Mouse (Mus musculus) stomach, postnatal 0 days (tissue): ENCODE measurements around the gene Nudt17. TPM values are rescaled to one million over a fixed set of nuclear protein-coding genes. Genes with fewer than 3 reads are reported as not detected.

Source experiments
- ATAC-seq: fragments of 200-750 bp; cut with Nextera tagmentation; 2 replicates; pipeline ENCODE4 v1.8.0; 2017; ENCODE audit not compliant: low FRiP score, low TSS enrichment
- DNase-seq: peaks from one replicate; pipeline ENCODE4 v3.0.0-alpha.2; 2016; ENCODE audit warnings: low spot score
- H3K27ac ChIP-seq: fragments of 300-500 bp; sonication (generic); replicated peaks from 2 replicates; pipeline ENCODE4 v1.5.1; 2014; ENCODE audit warnings: mild to moderate bottlenecking, control low read depth
- H3K27me3 ChIP-seq: fragments of 300-500 bp; sonication (generic); 2 replicates; pipeline ENCODE4 v1.6.1; 2014; ENCODE audit warnings: low read length; ENCODE audit not compliant: control insufficient read depth, insufficient read depth
- H3K36me3 ChIP-seq: fragments of 300-500 bp; sonication (generic); 2 replicates; pipeline ENCODE4 v1.6.1; 2014; ENCODE audit warnings: low read length, mixed read lengths; ENCODE audit not compliant: control insufficient read depth, insufficient read depth
- H3K4me1 ChIP-seq: fragments of 300-500 bp; sonication (generic); replicated peaks from 2 replicates; pipeline ENCODE4 v1.6.1; 2014; ENCODE audit warnings: antibody characterized with exemption; ENCODE audit not compliant: control insufficient read depth, insufficient read depth
- H3K4me2 ChIP-seq: fragments of 300-500 bp; sonication (generic); replicated peaks from 2 replicates; pipeline ENCODE4 v1.6.1; 2014; ENCODE audit warnings: low read depth, mild to moderate bottlenecking, control low read depth, moderate library complexity
- H3K4me3 ChIP-seq: fragments of 300-500 bp; sonication (generic); 2 replicates; pipeline ENCODE4 v1.5.1; 2014; ENCODE audit warnings: low read depth, low read length, control low read depth
- H3K9ac ChIP-seq: fragments of 300-500 bp; sonication (generic); 2 replicates; pipeline ENCODE4 v1.6.1; 2014; ENCODE audit warnings: mild to moderate bottlenecking, low read length, control low read depth, mixed read lengths
- H3K9me3 ChIP-seq: fragments of 300-500 bp; sonication (generic); 2 replicates; pipeline ENCODE4 v1.6.1; 2016; ENCODE audit warnings: low read length; ENCODE audit not compliant: control insufficient read depth
- CTCF ChIP-seq: IDR thresholded peaks from 2 replicates; pipeline ENCODE4 v1.5.1; 2016; ENCODE audit warnings: antibody characterized with exemption, low read depth, mild to moderate bottlenecking, moderate library complexity
- EP300 ChIP-seq: optimal IDR thresholded peaks from 2 replicates; pipeline ENCODE3; 2016; ENCODE audit warnings: antibody characterized with exemption
- WGBS: fragments of 180-500 bp; shearing (Covaris S2); extraction: QIAGEN DNeasy Blood & Tissue Kit; methylation state at CpG from one replicate; pipeline ENCODE4 v1.1.7; 2014; 5-methylcytosine and 5-hydroxymethylcytosine counted together
- polyA plus RNA-seq: library from polyadenylated mRNA; unstranded; fragments of >200 nt; fragmentation: Nextera tagmentation; extraction: Ambion mirVana; gene quantifications from 2 replicates; pipeline ENCODE4 v1.2.1, GENCODE M21; 2015

Gene Nudt17
- polyA plus RNA-seq, 1 experiment from 2014 or later = 8.2 TPM

GRCm38 (mm10) chr3:96728634-96729402, 20.5 kb upstream of the Nudt17 start:
- TF ChIP-seq EP300 (no peak), CTCF (no peak)
- H3K27ac ChIP-seq = no peak overlapping the region; the same call in 1 of the 2 replicates
- H3K4me2 ChIP-seq = peak overlapping the region; percentile 55
- peak overlapping the region; percentile 88 for H3K4me3 ChIP-seq
- no peak for DNase-seq
- H3K9ac ChIP-seq = peak overlapping the region; percentile 84; the same call in 1 of the 2 replicates
- ATAC-seq = no peak
- H3K36me3 ChIP-seq = no peaks in the 10 kb centered on the region
- 34% methylated on average over 7 of the region's 7 CpGs for WGBS
- H3K27me3 ChIP-seq = no peaks in the 10 kb centered on the region
- no peaks in the 10 kb centered on the region for H3K4me1 ChIP-seq
- H3K9me3 ChIP-seq = no peaks in the 10 kb centered on the region

DNA sequence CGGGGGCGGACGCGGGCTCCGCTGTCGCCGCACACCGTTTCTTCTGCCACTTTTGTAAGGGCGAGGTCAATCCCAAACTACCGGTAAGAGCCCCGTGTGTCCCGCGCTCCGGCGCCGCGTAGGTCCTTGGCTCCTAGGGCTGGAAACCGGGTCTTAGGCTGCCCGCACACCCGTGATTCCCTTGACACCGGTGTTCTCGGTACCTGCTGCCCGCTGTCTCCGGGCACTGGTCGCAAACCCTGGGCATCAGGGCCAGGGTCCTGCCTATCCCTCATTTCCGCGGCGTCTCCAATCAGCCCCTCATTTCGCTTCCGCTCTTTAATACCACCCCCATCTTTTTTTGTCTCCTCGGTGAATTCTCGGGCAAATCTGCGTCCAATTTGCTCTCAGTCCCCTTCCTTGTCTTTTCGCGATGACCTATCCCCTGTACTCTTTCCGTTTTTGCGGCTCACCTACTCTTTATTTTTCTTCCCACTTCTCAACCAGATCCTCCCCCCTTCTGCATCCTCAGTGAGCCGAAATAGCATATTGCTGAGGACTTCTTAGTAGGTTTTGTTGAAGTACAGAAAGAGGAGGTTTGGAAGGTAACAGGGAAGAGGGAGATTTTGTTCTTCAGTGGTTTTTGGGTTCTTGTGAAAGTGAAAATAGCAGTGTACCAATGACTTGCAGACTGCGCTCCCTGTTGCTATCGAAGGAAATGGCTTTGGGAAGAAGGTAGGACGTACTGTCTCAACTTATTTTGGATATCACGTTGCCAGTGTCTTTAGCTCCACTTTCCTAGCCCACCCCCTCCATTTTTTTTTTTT, 19.7 kb upstream of the Nudt17 start:
- Histone ChIP-seq H3K27ac (peak overlapping the region; percentile 90), H3K9me3 (no peaks in the 10 kb centered on the region), H3K4me3 (peak overlapping the region; percentile 88), H3K9ac (peak overlapping the region; percentile 84), H3K36me3 (no peaks in the 10 kb centered on the region; the same call in 1 of the 2 replicates), H3K4me1 (no peaks in the 10 kb centered on the region), H3K27me3 (no peaks in the 10 kb centered on the region), H3K4me2 (peak overlapping the region; percentile 55)
- DNase-seq (no peak), ATAC-seq (peak; percentile 46)
- TF ChIP-seq CTCF = no peak
- TF ChIP-seq EP300 = no peak
- WGBS = under 1% methylated on average over 35 of the region's 42 CpGs

DNA sequence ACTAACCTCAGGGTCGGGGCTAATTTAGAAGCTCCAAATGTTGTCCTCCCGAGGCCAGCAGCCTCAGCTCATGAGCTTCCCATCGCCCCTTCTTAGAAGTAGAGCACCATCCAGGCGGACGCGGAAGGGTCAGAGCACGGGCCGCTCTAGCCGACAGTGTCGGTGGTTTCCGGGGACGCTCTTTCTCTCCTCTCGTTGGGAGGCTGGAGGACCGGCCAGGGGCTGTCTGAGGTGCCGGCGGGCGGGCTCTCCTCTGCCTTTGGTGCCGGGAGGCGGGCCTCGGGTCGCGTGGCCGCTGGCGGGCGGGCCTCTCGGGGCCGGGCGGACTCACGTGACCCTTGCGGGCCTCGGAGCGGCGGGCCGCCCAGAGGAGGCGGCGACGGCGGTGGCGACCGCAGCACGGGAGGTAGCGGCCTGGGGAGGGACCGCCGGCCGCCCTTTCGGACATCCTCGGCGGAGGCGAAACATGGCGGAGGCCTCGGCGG, 19.0 kb upstream of the Nudt17 start, which contains the start of the genes Polr3c and Rnf115:
Gene Polr3c, minus strand, starts transcription at position 286 of the 485 bp plus-strand sequence.
Gene Rnf115, plus strand, starts transcription at position 322 of the 485 bp plus-strand sequence.
- Histone ChIP-seq H3K9me3 (no peaks in the 10 kb centered on the region), H3K27ac (peak within 1 kb of the TSS; percentile 90), H3K36me3 (peaks cover 5% of the 10 kb centered on the region), H3K9ac (peak within 1 kb of the TSS; percentile 84), H3K4me3 (peak within 1 kb of the TSS; percentile 88), H3K4me1 (no peaks in the 10 kb centered on the region), H3K4me2 (peak within 1 kb of the TSS; percentile 55), H3K27me3 (no peaks in the 10 kb centered on the region)
- 1% methylated on average over 21 of the region's 52 CpGs for WGBS
- ATAC-seq (peak; percentile 98), DNase-seq (peak; percentile 98)
- TF ChIP-seq EP300 (no peak), CTCF (no peak)

- 52% methylated on average over 14 of the region's 14 CpGs for WGBS
Observed at GRCm38 (mm10) chr3:96719173-96719572, 10.8 kb upstream of the Nudt17 start.

GRCm38 (mm10) chr3:96715854-96716253, 7.5 kb upstream of the Nudt17 start:
- H3K9ac ChIP-seq = no peak overlapping the region
- no peaks in the 10 kb centered on the region for H3K27me3 ChIP-seq
- peaks cover 16% of the 10 kb centered on the region for H3K36me3 ChIP-seq

More at GRCm38 (mm10) chr3:96719173-96719572, 10.8 kb upstream of the Nudt17 start:
- H3K9me3 ChIP-seq = no peaks in the 10 kb centered on the region
- no peak overlapping the region for H3K27ac ChIP-seq
- ATAC-seq (peak; percentile 34; the same call in 1 of the 2 replicates), DNase-seq (peak; percentile 43)
- no peaks in the 10 kb centered on the region for H3K27me3 ChIP-seq
- no peak overlapping the region for H3K9ac ChIP-seq
- H3K4me2 ChIP-seq = no peak overlapping the region
- peak; percentile 63 for TF ChIP-seq CTCF
- no peak for TF ChIP-seq EP300
- H3K4me1 ChIP-seq = no peaks in the 10 kb centered on the region
- peaks cover 11% of the 10 kb centered on the region for H3K36me3 ChIP-seq
- no peak overlapping the region for H3K4me3 ChIP-seq

More at GRCm38 (mm10) chr3:96715854-96716253, 7.5 kb upstream of the Nudt17 start:
- ATAC-seq (no peak), DNase-seq (no peak)
- Histone ChIP-seq H3K4me3 (no peak overlapping the region), H3K9me3 (no peaks in the 10 kb centered on the region), H3K27ac (no peak overlapping the region), H3K4me2 (no peak overlapping the region), H3K4me1 (no peaks in the 10 kb centered on the region)
- WGBS = 80% methylated on average over 2 of the region's 2 CpGs
- TF ChIP-seq CTCF (no peak), EP300 (no peak)
